ENCODE assay signal across 13 mouse cellular contexts in genomic region chr9:40299323-40299722, GRCm38 (mm10). TPM values are rescaled to one million over a fixed set of nuclear protein-coding genes. Genes with fewer than 3 reads are reported as not detected.
DNase-seq lines count a peak whose midpoint lies in the region.
"Had no signal": no experiment of that assay in that cellular context is flagged by ENCODE, and none has a peak within 500 bp of the region (broad histone marks: within the 10 kb centered on the region; RNA-seq: fewer than 3 reads in every experiment).

No protein-coding gene starts in this region.

- DNase-seq in heart, adult 11 months, result peak; percentile 76
- DNase-seq in heart, postnatal 36 days, result no peak
- DNase-seq: adrenal gland, adult 8-10 months; adrenal gland, postnatal 10 days; adrenal gland, postnatal 14 days; adrenal gland, postnatal 25 days; adrenal gland, postnatal 36 days; B cell, adult 2 months; cerebellum, adult 11 months; cerebellum, adult 11-12 months; cerebellum, adult 18-20 months; cerebellum, adult 2 months had no signal

- intact Hi-C loops in heart, postnatal 36 days (cut with DNase I), result no loop called here

RNA-seq across cellular contexts. Expression of gene Scn3b, which starts 30.3 kb away (rescaled TPM):
- total RNA-seq in heart, postnatal 36 days (2021), result 1 to 10 TPM in 1 of 2 experiments, under 1 TPM in 1; 0.57 to 1.2 TPM
- total RNA-seq: MEL had no signal
